Mouse (Mus musculus) telencephalon, adult 2 months (tissue): Measurements from ENCODE around the gene Cbx1.
"Not testable (repeated sequence)": the region's sequence is repeated elsewhere in the genome, so short reads cannot be mapped to it uniquely, and the experiment has no call there.

Experiments used
- DNase-seq: peaks from one replicate; pipeline ENCODE4 v3.0.0-alpha.2; 2011; ENCODE audit warnings: low read depth, low spot score

Cbx1 gene

DNA sequence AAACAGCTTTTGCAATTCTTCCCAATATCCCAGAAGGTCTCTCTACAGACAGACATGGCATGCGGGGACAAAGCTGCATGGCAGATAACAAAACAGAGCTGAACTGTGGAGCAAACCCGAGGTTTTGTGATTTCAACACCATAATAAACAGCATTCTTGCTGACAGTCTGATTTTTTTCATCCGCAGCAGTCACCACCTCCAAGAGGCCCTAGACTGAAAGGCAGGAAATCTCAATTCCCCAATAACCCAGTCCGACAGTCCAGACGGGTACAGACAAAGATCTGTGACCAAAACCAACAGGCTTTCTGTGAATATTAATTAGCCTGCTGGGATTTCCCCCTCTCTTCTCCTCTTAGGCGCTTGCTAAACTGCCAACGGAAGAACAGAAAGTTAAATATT is 13.3 kb upstream of the Cbx1 start:
- DNase-seq, result no peak

DNA sequence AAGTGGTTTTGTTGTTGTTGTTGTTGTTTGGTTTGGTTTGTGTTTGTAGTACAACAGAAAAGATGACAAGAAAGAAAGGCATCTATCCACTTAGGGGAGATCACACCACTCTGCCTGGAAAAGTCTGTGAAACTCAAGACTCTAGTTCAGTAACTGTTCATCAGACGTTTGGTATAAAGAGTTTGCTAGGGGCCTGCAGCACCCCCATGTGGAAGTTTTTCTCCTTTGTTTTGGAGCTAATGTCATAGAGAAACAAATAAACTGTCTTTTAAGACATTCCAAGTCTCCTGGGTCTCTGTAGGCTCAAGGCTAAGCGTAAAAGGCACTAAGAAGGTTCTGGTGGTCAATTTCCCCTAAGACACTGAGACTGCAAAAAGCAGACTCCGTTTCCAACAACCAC is 12.9 kb upstream of the Cbx1 start:
- DNase-seq, result no peak

DNA sequence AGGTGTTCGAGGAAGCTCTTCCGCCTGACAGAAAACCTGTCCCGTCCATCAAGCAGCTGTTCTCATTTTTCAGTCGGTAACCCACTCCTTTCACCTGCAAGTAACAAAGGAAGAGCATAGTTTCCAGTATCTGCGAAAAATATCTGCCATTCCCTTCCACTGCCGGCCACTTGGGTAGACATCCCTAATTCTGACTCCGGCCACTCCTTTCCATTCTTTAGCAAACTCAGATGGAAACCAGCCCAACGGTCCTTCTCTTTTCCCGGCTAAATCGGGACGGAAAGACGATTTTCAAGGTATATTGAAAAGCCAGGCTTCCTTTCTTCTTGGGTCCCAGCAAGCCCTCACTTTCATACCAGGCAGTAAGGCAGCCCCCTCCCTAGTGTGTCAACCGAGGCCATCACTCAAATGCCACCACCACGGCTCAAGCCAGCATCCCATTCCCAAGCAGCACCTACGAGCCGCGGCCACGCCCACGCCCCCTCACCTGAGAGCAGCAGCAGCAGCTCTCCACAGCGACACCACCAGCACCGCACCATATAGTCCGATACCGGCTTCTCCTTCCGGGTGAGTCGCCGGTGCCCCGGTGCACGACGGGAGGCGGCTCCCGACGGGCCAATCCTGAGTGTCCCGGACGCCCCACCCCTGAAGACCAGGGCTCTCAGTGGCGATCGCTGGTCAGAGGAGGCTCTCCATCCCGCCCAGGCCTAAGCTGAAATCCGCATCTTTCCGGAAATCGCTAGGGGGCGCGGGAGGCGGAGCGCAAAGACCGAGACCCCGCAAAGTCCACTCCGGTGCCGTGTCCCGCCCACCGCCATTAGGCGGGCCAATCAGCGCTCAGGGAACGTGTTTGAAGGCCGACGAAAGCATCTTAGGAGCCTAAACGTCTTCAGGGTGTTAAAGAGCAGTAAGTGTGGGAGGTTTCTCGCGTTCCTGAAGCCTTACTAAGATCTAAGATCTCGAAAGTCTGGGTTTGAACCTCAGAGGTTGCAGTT is 11.7 kb upstream of the Cbx1 start, which contains the start of gene Snx11:
Gene Snx11, minus strand, starts transcription at position 592 of the 995 bp plus-strand sequence.
- peak; percentile 98 for DNase-seq

DNA sequence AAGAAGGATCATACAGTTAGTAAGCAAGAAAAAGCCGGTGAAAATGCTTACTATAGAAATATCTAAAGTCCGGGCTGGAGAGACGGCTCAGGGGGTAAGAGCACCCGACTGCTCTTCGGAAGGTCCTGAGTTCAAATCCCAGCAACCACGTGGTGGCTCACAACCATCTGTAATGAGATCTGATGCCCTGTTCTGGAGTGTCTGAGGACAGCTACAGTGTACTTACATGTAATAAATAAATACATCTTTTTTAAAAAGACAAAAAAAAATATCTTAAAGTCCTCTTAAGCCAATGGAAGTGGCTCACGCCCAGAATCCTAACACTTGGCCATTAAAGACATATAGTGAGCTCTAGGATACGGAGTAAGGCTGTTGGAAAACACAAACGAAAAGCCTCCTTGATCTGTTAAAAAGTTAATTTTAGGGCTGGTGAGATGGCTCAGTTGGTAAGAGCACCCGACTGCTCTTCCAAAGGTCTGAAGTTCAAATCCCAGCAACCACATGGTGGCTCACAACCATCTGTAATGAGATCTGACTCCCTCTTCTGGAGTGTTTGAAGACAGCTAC is 10.8 kb upstream of the Cbx1 start:
- DNase-seq, result not testable (repeated sequence)

DNA sequence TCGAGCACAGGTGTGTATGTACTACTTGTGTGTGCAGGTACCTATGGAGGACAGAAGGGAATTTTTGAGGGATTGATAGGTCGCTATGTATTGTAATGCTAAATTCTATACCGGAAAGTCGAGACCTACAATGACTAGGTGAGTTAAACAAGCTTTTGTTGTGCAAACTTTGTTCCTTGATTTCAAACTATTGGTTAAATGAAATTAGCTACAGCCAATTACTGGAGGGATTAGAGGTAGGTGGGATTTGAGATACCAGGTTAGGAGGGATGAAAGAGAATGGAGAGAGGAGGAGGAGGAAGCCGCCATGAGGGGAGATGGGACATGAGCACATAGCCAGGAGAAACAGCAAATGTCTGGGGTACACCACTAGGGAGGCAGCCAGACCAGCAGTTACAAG is 8.6 kb upstream of the Cbx1 start:
- no peak for DNase-seq

DNA sequence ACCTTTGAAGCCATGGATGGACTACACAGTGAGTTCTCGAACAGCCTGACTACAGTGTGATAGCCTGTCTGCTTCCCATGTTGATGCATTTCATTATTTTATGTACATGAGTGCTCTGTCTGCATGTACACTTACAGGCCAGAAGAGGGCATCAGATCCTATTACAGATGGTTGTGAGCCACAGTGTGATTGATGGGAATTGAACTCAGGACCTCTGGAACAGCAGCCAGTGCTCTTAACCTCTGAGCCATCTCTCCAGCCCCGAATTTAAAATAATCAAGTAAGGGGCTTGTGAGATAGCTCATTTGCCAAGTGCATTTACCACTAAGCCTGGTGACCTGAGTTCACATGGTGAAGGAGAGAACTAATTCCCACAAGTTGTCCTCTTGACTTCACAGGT is 7.5 kb upstream of the Cbx1 start:
- no peak for DNase-seq

DNA sequence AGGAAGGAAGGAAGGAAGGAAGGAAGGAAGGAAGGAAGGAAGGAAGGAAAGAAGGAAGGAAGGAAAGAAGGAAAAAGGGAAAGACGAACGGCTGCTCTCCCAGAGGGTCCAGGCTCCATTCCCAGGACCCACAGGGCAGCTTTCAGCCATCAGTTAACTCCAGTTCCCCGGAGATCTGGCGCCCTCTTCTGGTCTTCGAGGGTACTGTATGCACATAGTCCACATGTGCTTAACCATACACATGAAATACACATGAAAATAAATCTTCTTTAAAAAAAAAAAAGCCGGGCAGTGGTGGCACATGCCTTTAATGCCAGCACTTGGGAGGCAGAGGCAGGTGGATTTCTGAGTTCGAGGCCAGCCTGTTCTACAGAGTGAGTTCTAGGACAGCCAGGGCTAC is 4.1 kb upstream of the Cbx1 start:
- not testable (repeated sequence) for DNase-seq

DNA sequence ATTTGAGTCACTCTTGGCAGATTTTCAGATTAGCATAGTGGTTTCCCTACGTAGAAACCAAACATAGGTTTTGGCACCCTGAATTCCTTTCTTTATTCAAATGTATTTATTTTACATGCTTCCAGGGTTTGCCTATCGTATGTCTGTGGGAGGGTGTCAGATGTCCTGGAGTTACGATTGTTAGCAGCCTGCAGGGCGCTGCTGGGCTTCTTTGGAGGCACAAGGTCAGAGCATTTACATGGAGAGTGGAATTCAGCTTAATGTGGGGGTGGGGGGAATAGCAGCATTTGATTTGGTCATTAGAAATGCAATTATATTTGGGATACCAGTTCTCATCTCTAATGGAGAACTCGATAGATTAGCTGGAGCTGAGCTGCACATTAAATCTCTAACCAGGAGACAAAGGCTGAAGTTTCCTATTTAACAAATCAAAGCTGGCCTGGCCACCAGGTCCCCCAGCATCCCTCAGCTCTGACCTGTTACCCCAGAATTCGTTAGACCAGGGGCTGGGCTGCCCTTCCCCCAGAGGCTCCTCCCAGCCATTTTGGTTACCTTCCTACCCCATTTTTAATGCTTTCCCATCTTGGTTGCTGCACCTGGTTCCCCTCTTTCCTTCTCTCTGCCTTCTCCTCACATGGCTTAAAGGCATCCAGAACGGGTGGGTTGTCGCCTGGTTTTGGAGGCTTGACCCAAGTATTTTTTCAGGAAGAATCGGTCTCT is 2.0 kb upstream of the Cbx1 start:
- DNase-seq, result no peak

DNA sequence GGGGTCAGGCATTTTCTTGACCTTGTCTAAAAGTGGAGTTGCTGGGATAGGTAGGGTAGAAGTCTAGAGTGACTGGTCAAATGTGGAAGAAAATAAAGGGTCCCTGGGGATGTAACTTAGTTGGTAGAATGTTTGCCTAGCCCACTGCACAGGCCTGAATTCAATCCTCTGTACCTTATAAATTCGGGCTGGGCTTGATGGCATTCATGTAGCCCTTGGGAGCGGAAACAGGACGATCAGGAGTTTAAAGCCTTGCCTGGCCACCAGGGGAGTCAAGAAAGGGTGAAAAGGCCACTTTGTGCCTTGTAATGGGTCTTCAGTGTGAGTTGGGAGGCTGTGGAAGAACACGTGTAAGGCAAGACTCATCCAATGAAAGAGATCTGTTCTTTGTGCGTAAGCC is 1.1 kb downstream of the Cbx1 start:
- DNase-seq, result no peak

DNA sequence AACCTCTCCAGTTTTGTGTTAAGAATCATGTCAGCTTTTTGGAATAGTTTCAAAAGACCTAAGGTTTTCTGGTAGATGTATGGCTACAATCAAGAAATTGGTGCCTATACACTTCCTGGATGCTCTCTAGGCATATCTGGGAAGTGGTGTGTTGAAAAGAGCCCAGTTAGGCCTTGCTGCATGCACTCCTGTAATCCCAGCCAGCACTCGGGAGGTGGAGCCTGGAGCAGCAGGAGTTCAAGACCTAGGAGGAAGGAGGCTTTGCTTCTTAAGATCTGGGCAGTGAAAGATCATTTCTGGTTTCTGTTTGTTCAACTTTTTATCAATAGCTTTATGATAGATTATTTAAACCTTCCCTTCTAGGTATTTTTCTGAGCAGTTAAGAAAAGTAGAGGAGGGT is 1.8 kb downstream of the Cbx1 start:
- no peak for DNase-seq

DNA sequence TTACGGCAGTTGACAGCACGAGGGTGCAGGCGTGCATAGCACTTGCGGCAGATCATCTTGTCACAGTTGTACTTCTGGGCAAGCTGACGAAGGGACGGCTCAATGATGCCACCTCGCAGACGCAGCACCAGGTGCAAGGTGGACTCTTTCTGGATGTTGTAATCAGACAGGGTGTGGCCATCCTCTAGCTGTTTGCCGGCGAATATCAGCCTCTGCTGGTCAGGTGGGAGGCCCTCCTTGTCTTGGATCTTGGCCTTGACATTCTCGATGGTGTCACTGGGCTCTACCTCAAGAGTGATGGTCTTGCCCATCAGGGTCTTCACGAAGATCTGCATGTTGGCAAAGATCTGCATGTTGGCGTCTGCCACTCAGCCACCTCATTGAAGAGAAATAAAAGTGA is 6.6 kb downstream of the Cbx1 start:
- no peak for DNase-seq

DNA sequence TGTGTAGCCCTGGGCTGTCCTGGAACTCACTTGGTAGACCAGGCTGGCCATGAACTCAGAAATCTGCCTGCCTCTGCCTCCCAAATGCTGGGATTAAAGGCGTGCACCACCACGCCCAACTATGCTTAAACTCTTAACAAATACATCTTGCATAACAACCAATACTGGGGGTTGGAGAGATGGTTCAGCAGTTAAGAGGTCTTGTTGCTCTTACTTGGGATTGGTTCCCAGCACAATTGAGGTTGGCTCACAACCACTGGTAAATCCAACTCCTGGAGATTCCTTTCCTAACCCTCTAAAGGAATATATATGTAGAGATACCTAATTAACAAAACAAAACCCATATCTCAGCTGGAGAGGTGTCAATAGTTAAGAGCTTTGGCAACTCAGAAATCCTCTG is 7.2 kb downstream of the Cbx1 start:
- no peak for DNase-seq

DNA sequence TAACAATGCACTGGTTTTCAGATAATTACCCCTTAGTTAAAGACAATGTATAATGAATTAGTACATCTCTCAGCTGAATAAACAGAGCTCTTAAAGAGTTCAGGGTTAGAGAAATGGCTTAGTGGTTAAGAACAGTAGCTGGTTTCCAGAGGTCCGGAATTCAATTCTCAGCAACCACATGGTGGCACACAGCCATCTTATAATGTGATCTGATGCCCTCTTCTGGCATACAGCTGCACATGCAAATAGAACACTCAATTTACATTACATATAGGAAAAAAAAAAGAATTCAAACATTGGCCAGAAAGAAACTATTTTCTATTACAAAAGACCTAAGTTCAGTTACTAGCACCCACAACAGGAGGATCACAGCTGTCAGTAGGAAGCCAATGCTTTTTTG is 7.7 kb downstream of the Cbx1 start:
- no peak for DNase-seq

DNA sequence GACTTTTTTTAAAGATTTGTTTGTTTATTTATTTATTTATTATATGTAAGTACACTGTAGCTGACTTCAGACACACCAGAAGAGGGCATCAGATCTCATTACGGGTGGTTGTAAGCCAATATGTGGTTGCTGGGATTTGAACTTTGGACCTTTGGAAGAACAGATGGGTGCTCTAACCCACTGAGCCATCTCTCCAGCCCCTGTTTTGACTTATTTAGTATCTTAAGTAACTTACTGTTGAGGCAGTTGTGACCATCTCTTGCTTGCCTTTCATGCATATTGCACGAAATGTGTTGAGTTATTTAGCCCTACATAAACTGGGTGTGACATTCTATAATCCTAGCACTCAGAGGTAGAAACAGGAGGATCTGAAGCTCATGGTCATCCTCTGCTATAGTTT is 10.6 kb downstream of the Cbx1 start:
- DNase-seq, result no peak

DNA sequence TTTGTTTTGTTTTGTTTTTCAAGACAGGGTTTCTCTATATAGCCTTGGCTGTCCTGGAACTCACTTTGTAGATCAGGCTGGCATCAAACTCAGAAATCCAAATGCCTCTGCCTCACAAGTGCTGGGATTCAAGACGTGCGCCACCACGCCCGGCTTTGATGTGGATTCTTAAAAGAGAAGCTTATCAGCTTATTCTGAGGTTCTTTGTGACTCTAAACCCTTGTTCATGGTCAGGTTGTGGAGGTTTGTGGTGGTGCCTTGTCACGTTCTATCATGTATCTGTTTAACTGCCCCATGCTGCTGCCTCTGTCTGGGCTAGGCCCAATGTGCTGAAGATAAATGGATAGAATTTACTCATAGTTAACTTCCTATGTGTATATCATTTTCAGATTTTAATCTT is 16.7 kb downstream of the Cbx1 start:
- no peak for DNase-seq

DNA sequence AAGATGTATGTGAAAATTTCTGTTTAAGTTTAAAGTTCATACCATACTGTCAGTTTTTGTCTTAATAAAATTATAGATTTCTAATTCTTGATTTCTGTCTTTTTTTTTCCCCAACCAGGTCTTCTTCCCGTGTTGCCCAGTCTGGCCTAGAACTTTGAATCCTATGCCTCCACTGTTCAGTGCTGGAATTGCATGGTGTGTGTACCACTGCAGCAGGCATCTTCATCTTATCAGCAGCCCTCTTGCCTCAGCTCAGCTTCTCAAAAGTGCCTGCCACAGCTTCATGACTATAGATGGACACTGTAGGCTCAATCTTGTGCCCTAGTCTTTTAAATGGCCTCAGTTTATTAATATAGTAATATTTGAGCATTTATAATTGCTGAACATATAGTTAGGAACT is 19.1 kb downstream of the Cbx1 start:
- DNase-seq, result no peak

DNA sequence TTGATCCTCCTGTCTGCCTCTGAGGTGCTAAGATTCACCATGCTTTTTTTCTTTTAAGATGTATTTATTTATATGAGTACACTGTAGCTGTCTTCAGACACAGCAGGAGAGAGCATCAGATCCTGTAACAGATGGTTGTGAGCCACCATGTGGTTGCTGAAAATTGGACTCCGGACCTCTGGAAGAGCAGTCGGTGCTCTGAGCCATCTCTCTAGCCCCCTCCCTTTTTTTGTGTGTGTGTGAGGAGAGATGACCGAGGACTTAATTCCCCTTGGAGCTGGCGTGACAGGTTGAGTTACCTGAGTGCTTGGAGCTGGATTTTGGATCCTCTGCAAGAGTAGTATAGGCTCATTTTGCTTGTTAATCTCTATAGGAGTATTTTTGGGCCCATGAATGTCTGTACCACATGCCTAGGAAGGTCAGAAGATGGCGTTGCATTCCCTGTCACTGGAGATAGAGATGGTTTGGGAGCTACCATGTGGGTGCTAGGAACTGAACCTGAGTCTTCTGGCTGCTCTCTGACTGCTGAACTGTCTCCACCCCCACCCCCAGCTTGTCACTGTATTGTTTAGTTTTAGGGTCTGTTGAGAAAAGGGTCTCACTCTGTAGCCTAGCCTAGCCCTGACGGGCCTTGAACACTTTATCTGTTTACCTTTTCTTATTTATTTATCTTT is 20.8 kb downstream of the Cbx1 start:
- no peak for DNase-seq

DNA sequence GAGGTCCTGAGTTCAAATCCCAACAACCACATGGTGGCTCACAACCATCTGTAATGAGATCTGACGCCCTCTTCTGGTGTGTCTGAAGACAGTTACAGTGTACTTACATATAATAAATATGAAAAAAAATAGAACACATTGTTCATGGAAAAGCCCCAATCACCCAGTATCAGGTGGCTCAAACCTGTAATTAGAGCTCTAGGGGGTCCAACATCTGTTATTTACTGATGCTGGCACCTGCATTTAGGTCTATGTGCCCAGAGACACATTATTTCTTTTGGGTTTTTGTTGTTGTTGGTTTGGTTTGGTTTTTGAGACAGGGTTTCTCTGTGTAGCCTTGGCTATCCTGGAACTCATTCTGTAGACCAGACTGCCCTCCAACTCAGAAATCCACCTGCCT is 22.3 kb downstream of the Cbx1 start:
- not testable (repeated sequence) for DNase-seq

DNA sequence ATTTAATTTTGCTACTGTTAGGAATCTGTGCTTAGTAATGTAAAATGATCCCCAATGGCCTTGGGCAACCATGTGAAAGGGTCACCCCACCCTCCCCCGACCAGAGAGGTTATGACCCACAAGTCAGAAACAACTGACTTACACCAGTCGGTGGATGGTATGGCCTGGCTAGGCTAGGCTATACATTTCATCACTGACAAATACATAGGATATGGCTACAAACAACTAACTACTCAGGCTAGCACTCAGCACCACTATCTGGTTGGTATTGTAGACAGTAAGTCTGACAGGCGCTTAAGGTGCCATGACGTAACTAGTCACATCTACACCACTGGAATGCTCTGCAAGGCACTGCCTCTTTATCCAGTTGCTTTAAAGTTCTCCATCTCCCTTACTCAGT is 24.5 kb downstream of the Cbx1 start:
- no peak for DNase-seq

DNA sequence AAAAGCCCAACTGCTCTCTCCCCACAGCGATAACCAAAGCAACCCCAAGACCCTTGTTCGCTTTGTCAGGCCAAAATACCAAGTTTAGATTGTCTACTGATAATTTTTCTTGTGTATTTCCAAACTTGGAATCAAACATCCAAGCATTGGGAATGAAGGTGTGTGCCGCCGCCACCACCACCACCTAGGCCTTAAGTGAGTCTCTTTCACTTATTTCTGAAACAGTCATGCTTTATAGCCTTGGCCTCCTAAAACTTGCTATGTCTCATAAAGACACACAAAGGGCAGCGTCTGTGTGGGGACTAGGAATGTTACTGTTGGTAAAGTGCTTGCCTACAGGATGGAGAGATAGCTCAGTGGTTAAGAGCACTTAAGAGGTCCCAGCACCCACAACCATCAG is 25.0 kb downstream of the Cbx1 start:
- DNase-seq, result no peak

DNA sequence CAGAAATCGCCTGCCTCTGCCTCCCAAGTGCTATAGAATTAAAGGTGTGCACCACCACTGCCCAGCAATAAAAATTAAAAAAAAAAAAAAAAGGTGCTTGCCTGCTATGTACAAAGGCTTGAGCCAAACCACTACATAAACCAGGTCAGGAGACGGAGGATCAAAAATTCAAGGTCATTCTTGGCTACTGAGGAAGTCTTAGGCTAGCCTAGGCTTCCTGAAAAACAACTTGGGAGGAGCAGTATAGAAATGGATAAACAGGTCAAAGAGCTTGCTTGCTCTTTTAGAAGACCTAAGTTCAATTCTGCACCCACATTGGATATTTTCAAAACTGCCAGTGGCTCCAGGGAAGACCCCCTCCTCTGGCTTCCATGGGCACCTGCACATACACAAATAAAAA is 25.5 kb downstream of the Cbx1 start:
- no peak for DNase-seq

DNA sequence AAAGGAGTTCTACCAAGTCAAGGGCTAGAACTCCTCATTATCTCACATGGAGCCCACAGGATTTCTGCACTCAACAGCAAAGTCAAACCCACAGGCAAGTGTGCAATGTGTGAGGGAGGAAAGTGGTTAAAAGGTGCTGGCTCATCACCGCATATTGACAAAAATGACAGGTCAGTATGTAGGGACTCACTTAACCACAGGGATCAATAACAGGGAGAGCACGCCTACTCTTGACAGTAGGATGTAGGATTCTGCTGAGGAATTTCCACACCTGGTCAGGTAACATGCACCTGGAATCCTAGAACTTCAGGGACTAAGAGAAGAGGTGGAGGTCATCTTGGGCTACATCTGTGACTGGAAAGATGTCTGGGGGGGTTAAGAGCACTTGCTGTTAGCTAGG is 27.0 kb downstream of the Cbx1 start:
- no peak for DNase-seq
